Mouse (Mus musculus): Measurements from ENCODE around the gene Foxl2.

- TF ChIP-seq POLR2A (IDR thresholded peaks at IDR 0.05; ENCODE audit: borderline replicate concordance, control insufficient read depth, low read depth, low read length) (no peak), CTCF (IDR thresholded peaks at IDR 0.05; ENCODE audit: control insufficient read depth, insufficient read depth, low read length) (no peak)
These were observed 4.8 kb downstream of the Foxl2 start for GRCm38 (mm10) chr9:98959851-98960250.

Measured in bone marrow, adult 2 months (tissue).